ENCODE assay signal across 20 mouse cellular contexts in the genomic region with DNA sequence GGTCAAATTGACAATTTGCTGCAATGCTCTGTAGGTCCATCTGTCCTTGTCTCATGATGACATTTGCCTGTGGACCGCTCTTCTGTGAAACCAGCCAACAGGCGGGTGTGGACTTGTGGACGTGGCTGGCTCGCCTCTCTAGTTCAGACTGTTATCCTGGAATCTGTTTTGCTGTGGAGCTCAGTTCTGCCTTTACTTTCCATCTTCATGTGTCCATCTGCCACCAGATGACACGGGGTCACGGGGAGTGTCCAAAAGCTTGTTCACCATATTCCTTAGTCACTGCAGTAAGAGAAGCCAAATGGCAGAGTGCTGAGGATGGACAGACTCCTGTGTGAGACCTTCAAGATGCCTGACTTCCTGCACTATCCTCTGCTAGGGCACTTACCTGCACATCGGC. TPM values are rescaled to one million over a fixed set of nuclear protein-coding genes. Genes with fewer than 3 reads are reported as not detected.
DNase-seq lines count a peak whose midpoint lies in the region; ATAC-seq lines count a peak whose summit lies in the region.
"Had no signal": no experiment of that assay in that cellular context is flagged by ENCODE, and none has a peak within 500 bp of the region (broad histone marks: within the 10 kb centered on the region; RNA-seq: fewer than 3 reads in every experiment).

No protein-coding gene starts in this region.

- DNase-seq in forebrain, embryonic 14.5 days (ENCODE audit: low spot score), result no peak
- peak; percentile 88 for DNase-seq in heart, adult 11 months
- no peak for DNase-seq in heart, postnatal 25 days (ENCODE audit: low spot score)
- no peak for DNase-seq in midbrain, embryonic 14.5 days
- DNase-seq: adrenal gland, postnatal 14 days; cerebellum, adult 18-20 months; cerebellum, postnatal 25 days; gastrocnemius, postnatal 14 days; heart, postnatal 36 days; kidney, adult 2 months had no signal

- no peak overlapping the region for H3K4me3 ChIP-seq in forebrain, embryonic 12.5 days (replicated peaks)
- H3K4me3 ChIP-seq in forebrain, embryonic 14.5 days (ENCODE audit: low read depth, low read length), result no peak overlapping the region
- no peak overlapping the region for H3K4me3 ChIP-seq in midbrain, embryonic 12.5 days
- no peak overlapping the region for H3K4me3 ChIP-seq in midbrain, embryonic 14.5 days (replicated peaks; ENCODE audit: low read depth, low read length)
- H3K4me3 ChIP-seq: embryonic facial prominence, embryonic 12.5 days; heart, embryonic 12.5 days; hindbrain, embryonic 12.5 days had no signal

- no peak for ATAC-seq in forebrain, embryonic 12.5 days (ENCODE audit: low FRiP score)
- ATAC-seq in forebrain, embryonic 14.5 days, result no peak
- ATAC-seq in midbrain, embryonic 12.5 days (ENCODE audit: low FRiP score, low read depth), result no peak
- no peak for ATAC-seq in midbrain, embryonic 14.5 days (ENCODE audit: low FRiP score, low TSS enrichment)
- 0 out of 2 replicates have a peak, but pooled peaks have one; percentile 12 for ATAC-seq in megakaryocyte-erythroid progenitor cell, adult 5-6 weeks (replicated peaks; ENCODE audit: low FRiP score, low TSS enrichment, poor library complexity, severe bottlenecking)
- ATAC-seq: activated CD4-positive, CD25-positive, alpha-beta regulatory T cell, adult 4 months; intestine, embryonic 16.5 days; Patski had no signal

- no peak overlapping the region for H3K4me2 ChIP-seq in forebrain, embryonic 12.5 days
- H3K4me2 ChIP-seq in forebrain, embryonic 14.5 days (ENCODE audit: low read length), result no peak overlapping the region
- no peak overlapping the region for H3K4me2 ChIP-seq in midbrain, embryonic 12.5 days (replicated peaks)
- H3K4me2 ChIP-seq in midbrain, embryonic 14.5 days (ENCODE audit: low read length), result no peak overlapping the region
- H3K4me2 ChIP-seq: embryonic facial prominence, embryonic 12.5 days; heart, embryonic 12.5 days; hindbrain, embryonic 12.5 days had no signal

- H3K27me3 ChIP-seq in forebrain, embryonic 12.5 days, result no peaks in the 10 kb centered on the region
- no peaks in the 10 kb centered on the region for H3K27me3 ChIP-seq in forebrain, embryonic 14.5 days (replicated peaks; ENCODE audit: control insufficient read depth, insufficient read depth, low read length)
- H3K27me3 ChIP-seq in midbrain, embryonic 12.5 days, result no peaks in the 10 kb centered on the region
- no peaks in the 10 kb centered on the region for H3K27me3 ChIP-seq in midbrain, embryonic 14.5 days (ENCODE audit: control insufficient read depth, insufficient read depth, low read length)
- H3K27me3 ChIP-seq: CH12.LX; embryonic facial prominence, embryonic 12.5 days; heart, embryonic 12.5 days; hindbrain, embryonic 12.5 days; Patski had no signal

- 95% methylated on average over 7 of the region's 7 CpGs for WGBS in forebrain, embryonic 12.5 days
- 97% methylated on average over 7 of the region's 7 CpGs for WGBS in forebrain, embryonic 14.5 days
- WGBS in midbrain, embryonic 12.5 days, result 93% methylated on average over 7 of the region's 7 CpGs
- whole genome bisulfite sequencing in midbrain, embryonic 14.5 days, result 92% methylated on average over 7 of the region's 7 CpGs

- no peaks in the 10 kb centered on the region for H3K9me3 ChIP-seq in forebrain, embryonic 12.5 days
- no peaks in the 10 kb centered on the region for H3K9me3 ChIP-seq in forebrain, embryonic 14.5 days (replicated peaks; ENCODE audit: control insufficient read depth, low read length)
- H3K9me3 ChIP-seq in midbrain, embryonic 12.5 days, result no peaks in the 10 kb centered on the region
- no peaks in the 10 kb centered on the region for H3K9me3 ChIP-seq in midbrain, embryonic 14.5 days (ENCODE audit: control insufficient read depth, low read length)
- H3K9me3 ChIP-seq: embryonic facial prominence, embryonic 12.5 days; heart, embryonic 12.5 days; hindbrain, embryonic 12.5 days had no signal

- peak overlapping the region; percentile 66; the same call in 1 of the 2 replicates for H3K27ac ChIP-seq in forebrain, embryonic 12.5 days
- H3K27ac ChIP-seq in forebrain, embryonic 14.5 days (ENCODE audit: low read depth, low read length), result no peak overlapping the region; the same call in 1 of the 2 replicates
- peak overlapping the region; percentile 71 for H3K27ac ChIP-seq in midbrain, embryonic 12.5 days (replicated peaks)
- H3K27ac ChIP-seq in midbrain, embryonic 14.5 days (replicated peaks; ENCODE audit: low read depth, low read length), result no peak overlapping the region
- H3K27ac ChIP-seq: embryonic facial prominence, embryonic 12.5 days had no signal

- H3K36me3 ChIP-seq in forebrain, embryonic 12.5 days (replicated peaks), result no peaks in the 10 kb centered on the region
- H3K36me3 ChIP-seq in forebrain, embryonic 14.5 days (ENCODE audit: control insufficient read depth, insufficient read depth, low read length), result 0 out of 2 replicates have a peak, but pooled peaks cover 2% of the 10 kb centered on the region
- H3K36me3 ChIP-seq in midbrain, embryonic 12.5 days, result no peaks in the 10 kb centered on the region
- H3K36me3 ChIP-seq in midbrain, embryonic 14.5 days (ENCODE audit: control insufficient read depth, insufficient read depth, low read length), result no peaks in the 10 kb centered on the region
- H3K36me3 ChIP-seq: embryonic facial prominence, embryonic 12.5 days; hindbrain, embryonic 12.5 days had no signal

- peaks cover 21% of the 10 kb centered on the region for H3K4me1 ChIP-seq in forebrain, embryonic 12.5 days
- H3K4me1 ChIP-seq in forebrain, embryonic 14.5 days (ENCODE audit: control insufficient read depth, insufficient read depth, low read length), result peaks cover 20% of the 10 kb centered on the region
- peaks cover 14% of the 10 kb centered on the region for H3K4me1 ChIP-seq in midbrain, embryonic 12.5 days
- peaks cover 16% of the 10 kb centered on the region for H3K4me1 ChIP-seq in midbrain, embryonic 14.5 days (ENCODE audit: control insufficient read depth, insufficient read depth, low read length)
- H3K4me1 ChIP-seq: embryonic facial prominence, embryonic 12.5 days had no signal

- intact Hi-C loops in heart, postnatal 25 days (cut with DNase I), result no loop called here

- H3K9ac ChIP-seq in forebrain, embryonic 12.5 days, result no peak overlapping the region
- H3K9ac ChIP-seq in forebrain, embryonic 14.5 days (ENCODE audit: low read length), result no peak overlapping the region
- no peak overlapping the region for H3K9ac ChIP-seq in midbrain, embryonic 12.5 days (replicated peaks)
- H3K9ac ChIP-seq in midbrain, embryonic 14.5 days (replicated peaks; ENCODE audit: low read length), result no peak overlapping the region
- H3K9ac ChIP-seq: embryonic facial prominence, embryonic 12.5 days; hindbrain, embryonic 12.5 days had no signal

RNA-seq across cellular contexts. Expression of a gene that starts 52.9 kb away (rescaled TPM):
- 31.2 and 32.4 TPM in 2 replicates for polyA plus RNA-seq in forebrain, embryonic 12.5 days (2016; fragmentation: Nextera tagmentation; extraction: Ambion mirVana)
- 17.2 and 23.5 TPM in 2 replicates for polyA plus RNA-seq in forebrain, embryonic 14.5 days (2014; fragmentation: Nextera tagmentation; extraction: Ambion mirVana)
- 10 to 100 TPM; 12.1 to 15.2 TPM for total RNA-seq in heart, postnatal 25 days (2021)
- 16.5 and 18.0 TPM in 2 replicates for polyA plus RNA-seq in midbrain, embryonic 12.5 days (2016; fragmentation: Nextera tagmentation; extraction: Ambion mirVana)
- 8.7 and 15.9 TPM in 2 replicates for polyA plus RNA-seq in midbrain, embryonic 14.5 days (2014; fragmentation: Nextera tagmentation; extraction: Ambion mirVana)
- total RNA-seq in megakaryocyte-erythroid progenitor cell, adult 5-6 weeks (2014; fragmentation: Nextera tagmentation), result 200 and 232 TPM in 2 replicates
- total RNA-seq in megakaryocyte-erythroid progenitor cell, adult 5-6 weeks (2017), result 179 and 188 TPM in 2 replicates

Comparison
In these comparisons a context has a peak if more than half of its experiments do, and no peak if none do; other contexts are left out.
1. H3K27ac ChIP-seq: peak in forebrain, embryonic 12.5 days (single experiment) and midbrain, embryonic 12.5 days (single experiment); none in forebrain, embryonic 14.5 days (single experiment) and midbrain, embryonic 14.5 days (single experiment).